Mouse (Mus musculus): ENCODE results near the gene Hist1h1c. TPM values are rescaled to one million over a fixed set of nuclear protein-coding genes. Genes with fewer than 3 reads are reported as not detected.
"Not testable (repeated sequence)": the region's sequence is repeated elsewhere in the genome, so short reads cannot be mapped to it uniquely, and the experiment has no call there.

The Hist1h1c gene
- total RNA-seq, 2 experiments from 2014 or later = 110 to 791 TPM

GRCm38 (mm10) chr13:23759916-23760239, 21.3 kb downstream of the Hist1h1c start:
- no peak for ATAC-seq (replicated peaks; ENCODE audit: poor library complexity)

GRCm38 (mm10) chr13:23760240-23760971, 21.8 kb downstream of the Hist1h1c start:
- ATAC-seq (replicated peaks; ENCODE audit: poor library complexity) = no peak

- peak; percentile 35 for ATAC-seq (replicated peaks; ENCODE audit: poor library complexity)
These were observed 22.6 kb downstream of the Hist1h1c start, which contains the start of gene Hist1h4a for GRCm38 (mm10) chr13:23760972-23761864. TSS of gene Hist1h4a (minus strand) at chr13:23761230.

DNA sequence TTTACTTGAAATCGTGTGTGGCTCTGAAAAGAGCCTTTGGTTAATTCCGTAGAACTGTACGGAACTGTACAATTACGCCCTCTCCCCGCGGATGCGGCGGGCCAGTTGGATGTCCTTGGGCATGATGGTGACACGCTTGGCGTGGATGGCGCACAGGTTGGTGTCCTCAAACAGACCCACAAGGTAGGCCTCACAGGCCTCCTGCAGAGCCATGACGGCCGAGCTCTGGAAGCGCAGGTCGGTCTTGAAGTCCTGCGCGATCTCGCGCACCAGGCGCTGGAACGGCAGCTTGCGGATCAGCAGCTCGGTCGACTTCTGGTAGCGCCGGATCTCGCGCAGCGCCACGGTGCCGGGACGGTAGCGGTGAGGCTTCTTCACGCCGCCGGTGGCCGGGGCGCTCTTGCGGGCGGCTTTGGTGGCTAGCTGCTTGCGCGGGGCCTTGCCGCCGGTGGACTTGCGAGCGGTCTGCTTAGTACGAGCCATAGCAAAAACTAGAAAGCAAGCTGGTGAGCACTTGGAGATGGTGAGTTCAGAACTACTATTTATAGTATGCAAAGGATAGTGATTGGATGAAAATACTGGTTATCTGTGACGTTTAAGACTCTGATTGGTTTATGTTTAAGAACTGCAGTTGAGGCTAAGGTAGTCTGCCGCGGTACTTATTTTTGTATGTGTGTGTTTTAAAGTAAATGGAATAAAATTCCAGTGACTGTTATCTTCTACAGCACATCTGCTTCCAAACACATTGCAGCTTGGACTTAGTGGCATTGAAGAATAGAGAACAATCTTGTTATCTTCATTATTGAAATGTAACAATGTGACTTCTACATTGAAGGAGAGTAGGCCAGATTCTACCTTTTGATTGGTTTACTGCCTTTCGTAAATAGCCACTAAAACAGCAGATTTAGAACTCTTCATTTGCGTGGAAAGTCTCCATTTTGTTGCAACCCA, 23.5 kb downstream of the Hist1h1c start, which contains the start of gene Hist1h3a:
TSS of gene Hist1h3a (minus strand) at position 516 of the 951 bp plus-strand sequence.
- ATAC-seq (replicated peaks; ENCODE audit: poor library complexity) = peak; percentile 36

- ATAC-seq (replicated peaks; ENCODE audit: poor library complexity) = no peak
These were observed 24.6 kb downstream of the Hist1h1c start for GRCm38 (mm10) chr13:23763242-23763585.

DNA sequence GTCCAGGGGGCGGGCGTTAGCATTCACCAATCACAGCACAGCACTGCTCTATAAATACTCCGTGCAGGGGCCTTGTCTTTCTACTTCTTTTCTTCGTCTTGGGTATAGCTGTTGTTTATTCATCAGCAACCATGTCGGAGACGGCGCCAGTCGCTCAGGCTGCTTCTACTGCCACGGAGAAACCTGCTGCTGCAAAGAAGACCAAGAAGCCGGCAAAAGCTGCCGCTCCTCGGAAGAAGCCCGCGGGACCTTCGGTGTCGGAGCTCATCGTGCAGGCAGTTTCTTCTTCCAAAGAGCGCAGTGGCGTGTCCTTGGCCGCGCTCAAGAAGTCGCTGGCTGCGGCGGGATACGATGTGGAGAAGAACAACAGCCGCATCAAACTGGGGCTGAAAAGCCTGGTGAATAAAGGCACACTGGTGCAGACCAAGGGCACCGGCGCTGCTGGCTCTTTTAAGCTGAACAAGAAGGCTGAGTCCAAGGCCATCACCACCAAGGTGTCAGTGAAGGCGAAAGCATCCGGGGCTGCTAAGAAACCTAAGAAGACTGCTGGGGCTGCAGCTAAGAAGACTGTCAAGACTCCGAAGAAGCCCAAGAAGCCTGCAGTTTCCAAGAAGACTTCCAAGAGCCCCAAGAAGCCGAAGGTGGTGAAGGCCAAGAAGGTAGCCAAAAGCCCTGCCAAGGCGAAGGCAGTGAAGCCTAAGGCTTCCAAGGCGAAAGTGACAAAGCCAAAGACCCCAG, 25.1 kb downstream of the Hist1h1c start, which contains the start of gene Hist1h1a:
TSS of gene Hist1h1a (plus strand) at position 81 of the 738 bp plus-strand sequence.
- peak; percentile 43 for ATAC-seq (replicated peaks; ENCODE audit: poor library complexity)

GRCm38 (mm10) chr13:23764324-23765171, 25.9 kb downstream of the Hist1h1c start:
- ATAC-seq (replicated peaks; ENCODE audit: poor library complexity) = no peak

- no peak for ATAC-seq (replicated peaks; ENCODE audit: poor library complexity)
These were observed 26.5 kb downstream of the Hist1h1c start for GRCm38 (mm10) chr13:23765172-23765513.

DNA sequence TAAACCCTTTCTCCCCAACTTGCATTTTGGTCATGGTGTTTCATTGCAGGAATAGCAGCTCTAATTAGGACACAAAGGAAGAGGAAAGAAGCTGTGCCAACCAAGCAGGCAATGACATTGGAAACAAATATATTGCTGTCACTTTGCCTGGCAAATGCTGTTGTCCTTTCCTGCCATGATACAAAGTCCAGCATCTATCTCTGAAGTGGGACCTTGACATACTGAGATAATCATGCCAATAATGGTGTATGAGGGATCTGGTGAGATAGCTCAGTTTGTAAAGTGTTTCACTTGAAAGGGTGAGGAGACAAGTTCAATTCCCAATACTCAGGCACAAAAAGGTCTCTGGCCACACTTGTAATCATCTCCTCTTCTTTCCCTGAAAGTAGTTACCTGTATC, 28.2 kb downstream of the Hist1h1c start:
- ATAC-seq (replicated peaks; ENCODE audit: poor library complexity) = no peak

DNA sequence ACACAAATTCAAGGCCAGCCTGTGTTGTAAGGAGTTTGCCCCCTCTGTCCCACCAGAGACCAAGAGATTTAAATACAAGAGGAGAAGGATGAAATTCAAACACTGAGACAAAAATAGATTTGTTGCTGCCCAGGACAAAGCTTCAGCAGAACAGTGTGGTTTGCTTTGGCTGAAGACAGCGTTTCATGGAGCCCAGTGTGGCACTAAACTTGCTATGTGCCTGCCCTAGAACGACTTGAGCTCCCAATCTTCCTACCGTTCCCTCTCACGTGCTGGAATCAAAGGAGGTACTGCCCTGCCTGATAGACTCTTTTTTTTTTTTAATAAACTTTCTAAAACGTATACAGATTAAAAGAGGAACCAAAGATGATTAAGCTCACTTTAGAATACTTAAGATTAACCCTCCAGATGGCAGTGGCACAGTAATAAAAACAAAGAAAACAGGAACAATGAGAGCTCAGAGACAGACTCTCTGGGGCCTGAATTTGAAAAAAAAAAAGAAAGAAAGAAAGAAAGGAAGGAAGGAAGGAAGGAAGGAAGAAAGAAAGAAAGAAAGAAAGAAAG, 30.3 kb downstream of the Hist1h1c start:
- peak; percentile 39 for ATAC-seq (replicated peaks; ENCODE audit: poor library complexity)

GRCm38 (mm10) chr13:23769613-23770012, 31.0 kb downstream of the Hist1h1c start, which contains the start of gene Trim38:
TSS of gene Trim38 (plus strand) at chr13:23769913.
- ATAC-seq (replicated peaks; ENCODE audit: poor library complexity) = not testable (repeated sequence)

GRCm38 (mm10) chr13:23772561-23773313, 34.1 kb downstream of the Hist1h1c start:
- ATAC-seq (replicated peaks; ENCODE audit: poor library complexity) = peak; percentile 89

DNA sequence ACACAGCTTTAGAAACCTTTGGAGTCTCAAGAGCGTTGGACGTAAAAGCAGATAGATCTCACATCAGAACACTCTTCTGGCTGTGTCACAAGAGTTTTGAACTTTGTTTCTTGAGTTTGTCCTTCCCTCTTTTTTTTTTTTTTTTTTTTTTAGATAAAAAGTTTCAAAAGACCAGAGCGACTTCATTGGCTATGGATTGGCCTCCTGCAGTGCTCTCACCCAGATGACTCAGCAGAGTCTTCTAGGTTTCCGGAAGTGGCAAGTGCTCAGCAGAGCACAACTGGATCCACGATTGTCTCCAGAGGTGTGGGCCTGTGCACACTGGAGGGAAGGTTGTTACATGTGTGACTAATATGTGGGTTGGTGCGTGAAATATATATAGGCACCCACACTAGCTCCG, 39.7 kb downstream of the Hist1h1c start:
- ATAC-seq (replicated peaks; ENCODE audit: poor library complexity) = peak; percentile 74

DNA sequence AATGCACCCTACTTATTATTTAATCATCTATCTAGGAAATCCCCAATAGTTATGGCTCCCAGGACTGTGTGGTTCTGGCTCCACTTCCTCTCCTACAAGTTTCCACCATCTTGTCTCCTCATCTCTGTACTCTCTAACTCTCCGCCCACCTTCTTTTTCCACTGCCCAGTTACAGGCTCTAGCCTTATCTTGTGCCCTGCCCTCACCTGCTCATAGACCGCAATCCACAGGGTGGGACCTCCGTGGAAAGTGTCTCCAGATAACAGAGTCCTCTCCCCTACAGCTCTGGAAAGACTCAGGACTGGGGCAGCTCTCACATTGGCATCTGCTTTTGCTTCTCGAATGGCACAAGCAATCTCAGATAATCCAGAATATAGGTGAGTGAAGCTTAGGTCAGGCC, 40.4 kb downstream of the Hist1h1c start:
- peak; percentile 46; the same call in 1 of the 2 replicates for ATAC-seq (replicated peaks; ENCODE audit: poor library complexity)

Measured in megakaryocyte progenitor cell, adult 5-6 weeks (primary cell).